ENCODE assay signal across 25 mouse cellular contexts in the genomic region with DNA sequence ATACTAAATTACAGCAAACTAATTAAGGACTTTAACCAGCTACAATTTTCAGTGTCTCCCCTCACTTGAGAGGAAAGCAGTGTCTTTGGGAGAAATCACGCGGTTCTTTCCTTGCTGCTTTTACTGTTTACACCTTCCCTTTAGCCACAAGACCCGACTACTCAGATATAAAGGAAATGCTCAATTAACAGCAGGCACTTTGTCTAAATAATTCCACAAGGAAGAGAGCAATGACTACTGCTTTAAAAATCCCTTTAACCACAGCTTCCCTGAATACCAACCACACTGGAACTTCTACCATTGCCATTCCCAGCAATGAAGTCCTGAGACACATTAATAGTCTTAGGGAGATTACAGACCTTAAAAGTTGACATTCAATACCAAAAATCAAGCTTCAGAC. TPM values are rescaled to one million over a fixed set of nuclear protein-coding genes. Genes with fewer than 3 reads are reported as not detected.
DNase-seq lines count a peak whose midpoint lies in the region; ATAC-seq and TF ChIP-seq lines count a peak whose summit lies in the region.
"Had no signal": no experiment of that assay in that cellular context is flagged by ENCODE, and none has a peak within 500 bp of the region (broad histone marks: within the 10 kb centered on the region; RNA-seq: fewer than 3 reads in every experiment).

No protein-coding gene starts in this region.

- intact Hi-C loops in heart, adult 2 months (cut with DNase I): no loop called here

- no peak for TF ChIP-seq CTCF in embryonic fibroblast, embryonic 13.5 days (IDR thresholded peaks at IDR 0.05; ENCODE audit: borderline replicate concordance, insufficient read depth, low read length)
- no peak for TF ChIP-seq CTCF in stomach, postnatal 0 days (IDR thresholded peaks at IDR 0.05; ENCODE audit: low read depth)
- TF ChIP-seq CTCF in heart, adult 2 months (IDR thresholded peaks at IDR 0.05): no peak

- WGBS in stomach, postnatal 0 days: 76% methylated on average over 3 of the region's 3 CpGs
- 67% methylated on average over 3 of the region's 3 CpGs for WGBS in heart, adult 2 months

- H3K27ac ChIP-seq in embryonic fibroblast, embryonic 13.5 days (ENCODE audit: insufficient read depth, low read length): peak overlapping the region; percentile 80
- H3K27ac ChIP-seq in stomach, postnatal 0 days (replicated peaks): no peak overlapping the region
- H3K27ac ChIP-seq in heart, adult 2 months: no peak overlapping the region
- H3K27ac ChIP-seq: embryonic facial prominence, embryonic 10.5 days; embryonic facial prominence, embryonic 12.5 days; forebrain, embryonic 10.5 days; forebrain, embryonic 12.5 days had no signal

- no peaks in the 10 kb centered on the region for H3K27me3 ChIP-seq in stomach, postnatal 0 days (ENCODE audit: control insufficient read depth, insufficient read depth, low read length)
- H3K27me3 ChIP-seq in heart, adult 2 months (ENCODE audit: control insufficient read depth, insufficient read depth, low read length): no peaks in the 10 kb centered on the region
- H3K27me3 ChIP-seq: CH12.LX; embryonic facial prominence, embryonic 12.5 days; forebrain, embryonic 12.5 days had no signal

- no peak overlapping the region for H3K4me2 ChIP-seq in stomach, postnatal 0 days (replicated peaks; ENCODE audit: low read depth)
- H3K4me2 ChIP-seq: embryonic facial prominence, embryonic 12.5 days; forebrain, embryonic 12.5 days had no signal

- ATAC-seq in stomach, postnatal 0 days (ENCODE audit: low FRiP score, low TSS enrichment): no peak
- ATAC-seq: activated CD4-positive, CD25-positive, alpha-beta regulatory T cell, adult 4 months; CD4-positive, CD25-positive, alpha-beta regulatory T cell, adult 4 months; forebrain, embryonic 14.5 days; forebrain, embryonic 16.5 days had no signal

- TF ChIP-seq EP300 in stomach, postnatal 0 days (optimal IDR thresholded peaks at IDR 0.05): no peak
- TF ChIP-seq EP300 in heart, adult 2 months (IDR thresholded peaks at IDR 0.05; ENCODE audit: insufficient read depth, low read depth, low read length): no peak

- peak; percentile 50 for DNase-seq in 3134 (ENCODE audit: extremely low read depth, insufficient read length, low spot score)
- DNase-seq in Muller cell, postnatal 12 days (ENCODE audit: inconsistent ontology term): peak; percentile 39
- DNase-seq in stomach, postnatal 0 days (ENCODE audit: low spot score): no peak
- no peak for DNase-seq in left cerebral cortex, adult 11 months (ENCODE audit: low spot score)
- no peak for DNase-seq in heart, adult 2 months
- DNase-seq: adrenal gland, adult 8-10 months; adrenal gland, postnatal 14 days; adrenal gland, postnatal 36 days; B cell, adult 2 months; cerebellum, adult 11-12 months; cerebellum, adult 8-10 months; cerebellum, adult 9-11 months; cerebellum, postnatal 25 days had no signal

- H3K9ac ChIP-seq in stomach, postnatal 0 days (ENCODE audit: low read length): no peak overlapping the region
- no peak overlapping the region for H3K9ac ChIP-seq in heart, adult 2 months (ENCODE audit: low read depth, low read length)
- H3K9ac ChIP-seq: embryonic facial prominence, embryonic 12.5 days; forebrain, embryonic 12.5 days had no signal

- H3K9me3 ChIP-seq in stomach, postnatal 0 days (ENCODE audit: control insufficient read depth, low read length): no peaks in the 10 kb centered on the region
- H3K9me3 ChIP-seq: embryonic facial prominence, embryonic 10.5 days; embryonic facial prominence, embryonic 12.5 days; forebrain, embryonic 10.5 days; forebrain, embryonic 12.5 days; G1E had no signal

- no peak overlapping the region for H3K4me3 ChIP-seq in embryonic fibroblast, embryonic 13.5 days (ENCODE audit: insufficient read depth, low read length)
- H3K4me3 ChIP-seq in stomach, postnatal 0 days (ENCODE audit: low read depth, low read length): no peak overlapping the region
- H3K4me3 ChIP-seq in heart, adult 2 months: no peak overlapping the region
- H3K4me3 ChIP-seq: embryonic facial prominence, embryonic 10.5 days; embryonic facial prominence, embryonic 12.5 days; erythroblast, embryonic 14.5 days; forebrain, embryonic 10.5 days; forebrain, embryonic 12.5 days had no signal

- TF ChIP-seq POLR2A in embryonic fibroblast, embryonic 13.5 days (IDR thresholded peaks at IDR 0.05; ENCODE audit: low read depth, low read length): no peak
- no peak for TF ChIP-seq POLR2A in heart, adult 2 months (IDR thresholded peaks at IDR 0.05; ENCODE audit: insufficient read depth, low read depth, low read length)

- H3K79me2 ChIP-seq in heart, adult 2 months (replicated peaks; ENCODE audit: control insufficient read depth, insufficient read depth, low read length): no peaks in the 10 kb centered on the region; the same call in 1 of the 2 replicates

- peaks cover 25% of the 10 kb centered on the region for H3K4me1 ChIP-seq in embryonic fibroblast, embryonic 13.5 days (ENCODE audit: control insufficient read depth, insufficient read depth, low read length)
- H3K4me1 ChIP-seq in stomach, postnatal 0 days (replicated peaks; ENCODE audit: control insufficient read depth, insufficient read depth): no peaks in the 10 kb centered on the region
- H3K4me1 ChIP-seq in heart, adult 2 months (ENCODE audit: control insufficient read depth, insufficient read depth, low read length): no peaks in the 10 kb centered on the region
- H3K4me1 ChIP-seq: embryonic facial prominence, embryonic 10.5 days; embryonic facial prominence, embryonic 12.5 days; forebrain, embryonic 10.5 days; forebrain, embryonic 12.5 days had no signal

- H3K36me3 ChIP-seq in stomach, postnatal 0 days (ENCODE audit: control insufficient read depth, insufficient read depth, low read length): peaks cover 33% of the 10 kb centered on the region
- peaks cover 10% of the 10 kb centered on the region for H3K36me3 ChIP-seq in heart, adult 2 months (ENCODE audit: control insufficient read depth, insufficient read depth, low read length)

RNA-seq across cellular contexts. Expression of a gene that starts 17.9 kb away (rescaled TPM):
- 44.9 and 49.1 TPM in 2 replicates for polyA plus RNA-seq in embryonic fibroblast, embryonic 13.5 days (2011; ENCODE audit: insufficient read length, low read depth, missing spikeins)
- polyA plus RNA-seq in stomach, postnatal 0 days (2015; fragmentation: Nextera tagmentation; extraction: Ambion mirVana): 34.1 and 34.9 TPM in 2 replicates
- total RNA-seq in heart, adult 2 months (2021): 10 to 100 TPM; 66.2 to 74.1 TPM
- 34.8 and 51.5 TPM in 2 replicates for polyA plus RNA-seq in heart, adult 2 months (2012; rRNA removed)

RNA-seq across cellular contexts. Expression of a gene that starts 18.1 kb away (rescaled TPM):
- 113 and 124 TPM in 2 replicates for polyA plus RNA-seq in embryonic fibroblast, embryonic 13.5 days (2011; ENCODE audit: insufficient read length, low read depth, missing spikeins)
- 38.6 and 39.0 TPM in 2 replicates for polyA plus RNA-seq in stomach, postnatal 0 days (2015; fragmentation: Nextera tagmentation; extraction: Ambion mirVana)
- total RNA-seq in heart, adult 2 months (2021): 10 to 100 TPM; 38.3 to 39.7 TPM
- 19.2 and 34.3 TPM in 2 replicates for polyA plus RNA-seq in heart, adult 2 months (2012; rRNA removed)

RNA-seq across cellular contexts. Expression of a gene that starts 22.8 kb away (rescaled TPM):
- 2.7 and 5.0 TPM in 2 replicates for polyA plus RNA-seq in embryonic fibroblast, embryonic 13.5 days (2011; ENCODE audit: insufficient read length, low read depth, missing spikeins)
- 5.0 and 6.4 TPM in 2 replicates for polyA plus RNA-seq in stomach, postnatal 0 days (2015; fragmentation: Nextera tagmentation; extraction: Ambion mirVana)
- total RNA-seq in heart, adult 2 months (2021): 1 to 10 TPM; 3.3 to 5.3 TPM
- 7.2 and 15.3 TPM in 2 replicates for polyA plus RNA-seq in heart, adult 2 months (2012; rRNA removed)
- total RNA-seq: G1E had no signal
- polyA plus RNA-seq: activated CD4-positive, CD25-positive, alpha-beta regulatory T cell, adult 4 months; CD4-positive, CD25-positive, alpha-beta regulatory T cell, adult 4 months; erythroblast, embryonic 14.5 days; G1E had no signal

Comparison
In these comparisons a context has a peak if more than half of its experiments do, and no peak if none do; other contexts are left out.
1. DNase-seq: peak in 3134 (single experiment) and Muller cell, postnatal 12 days (single experiment); none in stomach, postnatal 0 days (single experiment), left cerebral cortex, adult 11 months (single experiment) and heart, adult 2 months (0 of 2).